Comparison of ENCODE assay signal across 28 mouse cellular contexts in genomic region chr2:20596558-20596957, GRCm38 (mm10).
DNase-seq lines count a peak whose midpoint lies in the region; ATAC-seq and TF ChIP-seq lines count a peak whose summit lies in the region.
"Had no signal": no experiment of that assay in that cellular context is flagged by ENCODE, and none has a peak within 500 bp of the region (broad histone marks: within the 10 kb centered on the region; RNA-seq: fewer than 3 reads in every experiment).

No protein-coding gene starts in this region.

- WGBS in forebrain, embryonic 12.5 days: 95% methylated on average over 3 of the region's 3 CpGs
- WGBS in forebrain, embryonic 14.5 days: 70% methylated on average over 3 of the region's 3 CpGs
- 89% methylated on average over 3 of the region's 3 CpGs for WGBS in stomach, embryonic 16.5 days
- 96% methylated on average over 3 of the region's 3 CpGs for WGBS in limb, embryonic 10.5 days

- H3K36me3 ChIP-seq in forebrain, embryonic 12.5 days (replicated peaks): no peaks in the 10 kb centered on the region
- no peaks in the 10 kb centered on the region for H3K36me3 ChIP-seq in forebrain, embryonic 14.5 days (ENCODE audit: control insufficient read depth, insufficient read depth, low read length)
- H3K36me3 ChIP-seq in ES-E14 (ENCODE audit: control insufficient read depth, insufficient read depth, low read length, poor library complexity, severe bottlenecking): peaks cover 7% of the 10 kb centered on the region
- no peaks in the 10 kb centered on the region for H3K36me3 ChIP-seq in stomach, embryonic 16.5 days (ENCODE audit: control insufficient read depth, insufficient read depth, low read length)
- no peaks in the 10 kb centered on the region for H3K36me3 ChIP-seq in limb, embryonic 10.5 days
- H3K36me3 ChIP-seq: G1E; heart, embryonic 12.5 days; heart, embryonic 15.5 days; hindbrain, embryonic 10.5 days; hindbrain, embryonic 13.5 days had no signal

- H3K4me3 ChIP-seq in forebrain, embryonic 12.5 days (replicated peaks): no peak overlapping the region
- H3K4me3 ChIP-seq in forebrain, embryonic 14.5 days (ENCODE audit: low read depth, low read length): no peak overlapping the region
- H3K4me3 ChIP-seq in ES-E14 (ENCODE audit: insufficient read depth in 1 of 2, low read depth in 1 of 2, low read length in 2 of 2, poor library complexity in 1 of 2, severe bottlenecking in 1 of 2): no peak overlapping the region
- no peak overlapping the region for H3K4me3 ChIP-seq in stomach, embryonic 16.5 days (replicated peaks; ENCODE audit: low read length)
- no peak overlapping the region for H3K4me3 ChIP-seq in limb, embryonic 10.5 days
- H3K4me3 ChIP-seq: heart, embryonic 12.5 days; heart, embryonic 15.5 days; hindbrain, embryonic 10.5 days; hindbrain, embryonic 13.5 days had no signal

- no peak for DNase-seq in forebrain, embryonic 14.5 days (ENCODE audit: low spot score)
- peak; percentile 72 for DNase-seq in A20 (ENCODE audit: low read depth, low spot score)
- DNase-seq in ES-E14 (ENCODE audit: low read depth, low spot score): no peak
- DNase-seq in lung, postnatal 14 days: no peak
- no peak for DNase-seq in limb, embryonic 10.5 days (ENCODE audit: low spot score)
- no peak for DNase-seq in right cerebral cortex, postnatal 10 days (ENCODE audit: low spot score in 2 of 2)
- DNase-seq: adrenal gland, adult 2 months; adrenal gland, postnatal 25 days; B cell, adult 2 months; cerebellum, adult 11-12 months; cerebellum, adult 8-10 months; cerebellum, postnatal 14 days; gastrocnemius, postnatal 10 days; gastrocnemius, postnatal 36 days; heart, postnatal 10 days; heart, postnatal 36 days; kidney, adult 11 months had no signal

- in situ Hi-C loops in ES-E14 (cut with MboI; ENCODE audit: low sequenced_read_pairs in 2 of 2, unreplicated experiment in 2 of 2): no loop called here

- H3K27me3 ChIP-seq in forebrain, embryonic 12.5 days: no peaks in the 10 kb centered on the region
- no peaks in the 10 kb centered on the region for H3K27me3 ChIP-seq in forebrain, embryonic 14.5 days (replicated peaks; ENCODE audit: control insufficient read depth, insufficient read depth, low read length)
- no peaks in the 10 kb centered on the region for H3K27me3 ChIP-seq in stomach, embryonic 16.5 days (ENCODE audit: control insufficient read depth, insufficient read depth, low read length)
- no peaks in the 10 kb centered on the region for H3K27me3 ChIP-seq in limb, embryonic 10.5 days (ENCODE audit: low read depth, poor library complexity, severe bottlenecking)
- H3K27me3 ChIP-seq: heart, embryonic 12.5 days; heart, embryonic 15.5 days; hindbrain, embryonic 13.5 days; Patski had no signal

- H3K4me1 ChIP-seq in forebrain, embryonic 12.5 days: peaks cover 6% of the 10 kb centered on the region
- peaks cover 6% of the 10 kb centered on the region; the same call in 1 of the 2 replicates for H3K4me1 ChIP-seq in forebrain, embryonic 14.5 days (ENCODE audit: control insufficient read depth, insufficient read depth, low read length)
- peaks cover 8 to 9% of the 10 kb centered on the region in 2 experiments for H3K4me1 ChIP-seq in ES-E14 (ENCODE audit: control insufficient read depth in 2 of 2, insufficient read depth in 2 of 2, low read length in 2 of 2, poor library complexity in 1 of 2)
- H3K4me1 ChIP-seq in stomach, embryonic 16.5 days (ENCODE audit: control insufficient read depth, insufficient read depth, low read length): peaks cover 17% of the 10 kb centered on the region
- H3K4me1 ChIP-seq in limb, embryonic 10.5 days: no peaks in the 10 kb centered on the region
- H3K4me1 ChIP-seq: hindbrain, embryonic 10.5 days; hindbrain, embryonic 13.5 days had no signal

- no peak overlapping the region for H3K9ac ChIP-seq in forebrain, embryonic 12.5 days
- no peak overlapping the region for H3K9ac ChIP-seq in forebrain, embryonic 14.5 days (ENCODE audit: low read length)
- no peak overlapping the region for H3K9ac ChIP-seq in ES-E14 (ENCODE audit: insufficient read depth, low read depth, low read length, poor library complexity, severe bottlenecking)
- H3K9ac ChIP-seq in stomach, embryonic 16.5 days (ENCODE audit: low read length): no peak overlapping the region
- H3K9ac ChIP-seq: heart, embryonic 12.5 days; heart, embryonic 15.5 days; hindbrain, embryonic 13.5 days had no signal

- H3K27ac ChIP-seq in forebrain, embryonic 12.5 days: 0 out of 2 replicates have a peak overlapping the region, but pooled peaks have one; percentile 25
- H3K27ac ChIP-seq in forebrain, embryonic 14.5 days (ENCODE audit: low read depth, low read length): no peak overlapping the region
- peak overlapping the region; percentile 45; the same call in 1 of the 2 replicates for H3K27ac ChIP-seq in ES-E14 (ENCODE audit: insufficient read depth, low read depth, low read length, poor library complexity, severe bottlenecking)
- H3K27ac ChIP-seq in stomach, embryonic 16.5 days (ENCODE audit: low read length): peak overlapping the region; percentile 53
- H3K27ac ChIP-seq in limb, embryonic 10.5 days: no peak overlapping the region
- H3K27ac ChIP-seq: heart, embryonic 15.5 days; hindbrain, embryonic 10.5 days; hindbrain, embryonic 13.5 days; hindbrain, postnatal 0 days had no signal

- no peaks in the 10 kb centered on the region for H3K9me3 ChIP-seq in forebrain, embryonic 12.5 days
- H3K9me3 ChIP-seq in forebrain, embryonic 14.5 days (replicated peaks; ENCODE audit: control insufficient read depth, low read length): no peaks in the 10 kb centered on the region
- H3K9me3 ChIP-seq in ES-E14 (ENCODE audit: control insufficient read depth, insufficient read depth, low read depth, low read length): 0 out of 2 replicates have a peak, but pooled peaks cover 3% of the 10 kb centered on the region
- H3K9me3 ChIP-seq in stomach, embryonic 16.5 days (replicated peaks; ENCODE audit: control insufficient read depth, low read length): no peaks in the 10 kb centered on the region
- H3K9me3 ChIP-seq in limb, embryonic 10.5 days (replicated peaks): no peaks in the 10 kb centered on the region
- H3K9me3 ChIP-seq: G1E; heart, embryonic 12.5 days; heart, embryonic 15.5 days; hindbrain, embryonic 10.5 days; hindbrain, embryonic 13.5 days had no signal

- no peak overlapping the region for H3K4me2 ChIP-seq in forebrain, embryonic 12.5 days
- no peak overlapping the region for H3K4me2 ChIP-seq in forebrain, embryonic 14.5 days (ENCODE audit: low read length)
- no peak overlapping the region for H3K4me2 ChIP-seq in stomach, embryonic 16.5 days (ENCODE audit: low read depth, low read length)
- H3K4me2 ChIP-seq: heart, embryonic 12.5 days; heart, embryonic 15.5 days; hindbrain, embryonic 13.5 days had no signal

- no peak for ATAC-seq in forebrain, embryonic 12.5 days (ENCODE audit: low FRiP score)
- no peak for ATAC-seq in forebrain, embryonic 14.5 days
- ATAC-seq in stomach, embryonic 16.5 days (ENCODE audit: insufficient read depth, low FRiP score): no peak
- ATAC-seq: forebrain, embryonic 16.5 days; hindbrain, postnatal 0 days; inflammation-experienced regulatory T-cells, adult 6 months; Patski had no signal

TF ChIP-seq in ES-E14, 5 proteins besides CTCF, POLR2A, EP300 and RAD21:
- no peak for TF ChIP-seq CHD2 (IDR thresholded peaks at IDR 0.05; ENCODE audit: low read depth, low read length)
- no peak for TF ChIP-seq HCFC1 (IDR thresholded peaks at IDR 0.05; ENCODE audit: borderline replicate concordance, insufficient read depth, low read length)
- TF ChIP-seq ZNF384 (IDR thresholded peaks at IDR 0.05; ENCODE audit: low read depth, low read length): no peak
- no peak for TF ChIP-seq MAFK (IDR thresholded peaks at IDR 0.05; ENCODE audit: insufficient read depth, low read depth, low read length)
- TF ChIP-seq ZC3H11A (IDR thresholded peaks at IDR 0.05; ENCODE audit: borderline replicate concordance, low read depth, low read length): no peak
TF ChIP-seq in ES-E14: peak in this region for 0.

Comparison
In these comparisons a context has a peak if more than half of its experiments do, and no peak if none do; other contexts are left out.
1. H3K27ac ChIP-seq: peak in forebrain, embryonic 12.5 days (single experiment), ES-E14 (single experiment) and stomach, embryonic 16.5 days (single experiment); none in forebrain, embryonic 14.5 days (single experiment) and limb, embryonic 10.5 days (single experiment).